Mouse (Mus musculus) gastrocnemius, postnatal 36 days (tissue): ENCODE data around the gene Mkrn1. TPM values are rescaled to one million over a fixed set of nuclear protein-coding genes. Genes with fewer than 3 reads are reported as not detected.
"Not testable (repeated sequence)": the region's sequence is repeated elsewhere in the genome, so short reads cannot be mapped to it uniquely, and the experiment has no call there.

ENCODE experiments used
- DNase-seq, 2 experiments: peaks; one replicate each; pipeline ENCODE4 v3.0.0; 2022
- intact Hi-C: fragments of 180-260 bp; cut with DNase I; formaldehyde crosslinking; loops from one replicate; pipeline ENCODE4 v1.15.1; 2025
- total RNA-seq, 2 experiments: library from RNA; stranded (reverse); gene quantifications; 2 replicates each; pipeline ENCODE4 v1.2.3; 2021

The Mkrn1 gene
- total RNA-seq, 2 experiments from 2014 or later = 15.6 to 18.4 TPM

DNA sequence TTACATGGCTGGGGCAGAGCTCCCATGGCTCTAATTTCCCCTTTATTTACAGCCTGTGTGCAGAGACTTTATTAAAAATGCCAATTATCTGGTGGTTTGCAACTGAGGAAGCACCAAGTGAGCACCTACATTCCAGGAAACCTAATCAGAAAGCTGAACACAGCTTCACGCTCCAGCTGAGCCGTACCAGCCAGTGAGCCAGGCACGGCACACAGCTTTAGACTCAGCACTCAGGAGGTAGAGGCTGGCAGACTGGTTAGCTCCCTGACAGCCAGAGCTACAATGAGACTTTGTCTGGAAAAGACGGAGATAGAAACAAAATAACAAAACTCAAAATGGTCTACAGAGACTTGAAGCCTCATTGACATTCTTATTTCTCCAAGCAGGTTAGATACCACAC lies 24.8 kb downstream of the Mkrn1 start:
- no peak for DNase-seq
- intact Hi-C loops = no loop called here

GRCm38 (mm10) chr6:39389988-39390387 lies 30.3 kb downstream of the Mkrn1 start:
- DNase-seq = no peak

GRCm38 (mm10) chr6:39381125-39381880 lies 39.0 kb downstream of the Mkrn1 start, which contains the start of gene Rab19:
Gene Rab19, plus strand, starts transcription at chr6:39381175.
- intact Hi-C loops = no loop called here
- DNase-seq = no peak

More at GRCm38 (mm10) chr6:39389988-39390387, 30.3 kb downstream of the Mkrn1 start:
- intact Hi-C loops = no loop called here

DNA sequence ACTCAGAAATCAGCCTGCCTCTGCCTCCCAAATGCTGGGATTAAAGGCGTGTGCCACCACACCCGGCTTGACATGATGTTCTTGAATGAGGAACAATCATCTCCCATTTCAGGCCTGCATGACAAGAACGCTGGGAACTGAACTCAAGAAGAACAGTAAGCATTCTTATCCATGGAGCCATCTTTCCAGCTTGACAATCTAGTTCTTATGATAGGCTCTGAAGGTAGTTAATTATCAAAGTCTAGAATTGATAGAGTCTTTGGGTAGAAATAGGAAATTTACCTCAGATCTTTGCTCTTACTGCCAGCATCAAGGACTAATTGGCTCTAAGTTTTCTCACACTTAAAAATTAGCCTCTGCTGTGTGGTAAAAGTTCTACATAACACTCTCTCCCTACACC lies 40.0 kb downstream of the Mkrn1 start:
- DNase-seq = no peak
- intact Hi-C loops = no loop called here

DNA sequence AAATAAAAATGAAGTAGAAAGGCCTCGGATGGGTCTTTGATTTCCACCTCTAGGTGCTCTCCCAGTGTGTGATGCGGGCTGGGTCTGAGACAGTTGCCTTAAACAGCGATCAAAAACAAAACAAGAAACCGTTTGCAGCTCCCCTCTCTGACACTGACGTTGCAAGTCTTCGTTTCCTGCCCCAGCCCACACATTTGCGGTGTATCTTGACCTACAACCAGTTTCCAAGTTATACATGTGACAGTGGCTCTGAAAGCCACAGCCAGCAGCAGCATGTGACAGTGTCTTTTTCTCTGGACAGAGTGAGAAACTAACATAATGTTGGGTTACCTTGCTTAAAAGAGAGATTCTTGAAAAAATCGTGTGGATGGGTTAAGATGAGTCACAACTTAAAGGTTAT lies 40.5 kb downstream of the Mkrn1 start:
- no peak for DNase-seq
- intact Hi-C loops = no loop called here

GRCm38 (mm10) chr6:39379224-39379623 lies 41.0 kb downstream of the Mkrn1 start:
- intact Hi-C loops = no loop called here
- no peak for DNase-seq

DNA sequence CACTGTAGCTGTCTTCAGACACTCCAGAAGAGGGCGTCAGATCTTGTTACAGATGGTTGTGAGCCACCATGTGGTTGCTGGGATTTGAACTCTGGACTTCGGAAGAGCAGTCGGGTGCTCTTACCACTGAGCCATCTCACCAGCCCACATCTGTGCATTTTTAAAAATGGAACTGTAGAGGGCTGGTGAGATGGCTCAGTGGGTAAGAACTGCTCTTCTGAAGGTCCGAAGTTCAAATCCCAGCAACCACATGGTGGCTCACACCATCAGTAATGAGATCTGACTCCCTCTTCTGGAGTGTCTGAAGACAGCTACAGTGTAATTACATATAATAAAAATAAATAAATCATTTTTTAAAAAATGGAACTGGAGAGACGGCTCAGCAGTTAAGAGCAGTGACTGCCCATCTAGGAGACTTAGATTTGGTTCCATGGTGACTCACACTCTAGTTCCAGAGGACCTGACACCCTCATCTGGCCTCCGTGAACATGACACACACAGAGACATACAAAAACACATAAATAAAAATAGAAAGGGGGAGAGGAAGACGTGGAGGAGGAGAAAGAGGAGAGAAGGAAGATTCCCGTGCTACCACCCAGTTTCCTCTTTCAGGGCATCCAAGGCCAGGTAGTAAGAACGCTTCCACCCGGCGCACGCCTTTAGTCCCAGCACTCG lies 42.0 kb downstream of the Mkrn1 start:
- DNase-seq, intact Hi-C loops: not testable (repeated sequence)

GRCm38 (mm10) chr6:39377311-39377827 lies 42.9 kb downstream of the Mkrn1 start, which contains the start of gene Slc37a3:
Gene Slc37a3, minus strand, starts transcription at chr6:39377675.
- DNase-seq = peak; percentile 73 to 81
- intact Hi-C loops = no loop called here

GRCm38 (mm10) chr6:39376775-39377174 lies 43.5 kb downstream of the Mkrn1 start:
- intact Hi-C loops = no loop called here
- DNase-seq = no peak

- intact Hi-C loops = no loop called here
- DNase-seq = no peak
Observed at GRCm38 (mm10) chr6:39373301-39373955, 46.8 kb downstream of the Mkrn1 start.

GRCm38 (mm10) chr6:39372727-39373126 lies 47.5 kb downstream of the Mkrn1 start:
- intact Hi-C loops = no loop called here
- peak; percentile 11 to 19 for DNase-seq

GRCm38 (mm10) chr6:39372042-39372441 lies 48.2 kb downstream of the Mkrn1 start:
- DNase-seq = no peak
- intact Hi-C loops = no loop called here

DNA sequence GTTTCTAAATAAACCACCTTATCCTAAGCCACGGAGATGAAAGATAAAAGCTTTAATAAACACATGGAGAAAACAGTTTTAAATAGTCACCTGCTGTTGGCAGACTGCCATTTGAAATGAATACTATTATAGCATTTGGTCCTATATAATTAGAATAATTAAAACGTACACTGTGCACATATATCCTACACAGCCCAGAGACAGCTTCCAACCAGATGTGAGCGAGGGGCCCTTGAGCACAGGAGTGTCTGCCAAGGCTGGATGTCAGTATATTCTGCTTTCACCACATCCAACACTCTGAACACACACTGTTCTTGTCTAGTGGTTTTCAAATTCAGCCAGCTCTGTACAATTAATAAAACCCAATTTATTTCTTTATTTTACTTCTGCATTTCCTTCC lies 50.6 kb downstream of the Mkrn1 start:
- no peak for DNase-seq
- intact Hi-C loops = no loop called here

DNA sequence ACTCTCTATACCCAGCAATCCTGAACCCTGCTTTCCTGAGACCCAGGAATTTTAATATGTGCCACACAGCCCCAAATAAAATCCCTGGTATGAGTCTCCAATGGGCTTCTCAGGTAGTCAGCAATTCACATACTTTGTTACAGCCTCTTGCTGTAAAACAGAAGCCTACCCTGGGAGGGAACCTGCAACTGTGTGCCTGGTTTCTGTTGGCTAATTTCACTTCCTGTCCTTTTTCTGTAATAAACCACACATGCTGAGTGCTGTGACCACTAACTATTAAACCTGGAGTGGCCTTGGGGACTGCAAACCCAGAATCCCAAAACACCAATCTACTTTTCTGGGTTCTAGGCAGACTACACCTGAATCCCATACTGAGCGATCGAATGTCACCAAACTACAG lies 57.6 kb downstream of the Mkrn1 start:
- intact Hi-C loops = no loop called here
- DNase-seq = no peak

DNA sequence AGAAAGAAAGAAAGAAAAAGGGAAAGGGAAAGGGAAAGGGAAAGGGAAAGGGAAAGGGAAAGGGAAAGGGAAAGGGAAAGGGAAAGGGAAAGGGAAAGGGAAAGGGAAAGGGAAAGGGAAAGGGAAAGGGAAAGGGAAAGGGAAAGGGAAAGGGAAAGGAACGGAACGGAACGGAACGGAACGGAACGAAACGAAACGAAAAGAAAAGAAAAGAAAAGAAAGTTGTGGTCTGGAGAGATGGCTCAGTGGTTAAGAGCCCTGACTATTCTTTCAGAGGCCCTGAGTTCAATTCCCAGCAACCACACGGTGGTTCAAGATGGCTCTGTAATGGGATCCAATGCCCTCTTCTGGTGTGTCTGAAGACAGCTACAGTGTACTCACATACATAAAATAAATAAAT lies 61.1 kb downstream of the Mkrn1 start:
- DNase-seq, intact Hi-C loops: not testable (repeated sequence)

DNA sequence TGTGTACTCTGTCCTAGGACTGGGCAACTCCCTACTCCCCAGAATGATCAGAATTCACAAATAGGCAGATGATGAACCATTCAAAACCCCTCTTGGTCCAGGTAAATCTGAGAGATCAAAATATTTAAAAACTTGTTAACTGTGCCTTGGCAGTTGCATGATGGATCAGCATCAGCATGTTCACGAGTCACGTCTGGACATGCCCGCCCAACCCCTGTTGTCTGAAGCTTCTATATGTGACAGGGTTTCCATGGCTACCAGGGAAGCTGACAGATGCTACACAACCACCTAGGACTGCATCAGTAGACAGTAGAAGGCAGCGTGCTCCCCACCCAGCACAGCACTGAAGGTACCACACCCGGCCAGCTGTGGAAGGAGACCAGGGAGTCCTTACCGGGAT lies 71.3 kb downstream of the Mkrn1 start:
- intact Hi-C loops = loop anchor here (5.0 kb wide), 1 partner anchor 162 kb away; no protein-coding TSS in a partner anchor
- no peak for DNase-seq

DNA sequence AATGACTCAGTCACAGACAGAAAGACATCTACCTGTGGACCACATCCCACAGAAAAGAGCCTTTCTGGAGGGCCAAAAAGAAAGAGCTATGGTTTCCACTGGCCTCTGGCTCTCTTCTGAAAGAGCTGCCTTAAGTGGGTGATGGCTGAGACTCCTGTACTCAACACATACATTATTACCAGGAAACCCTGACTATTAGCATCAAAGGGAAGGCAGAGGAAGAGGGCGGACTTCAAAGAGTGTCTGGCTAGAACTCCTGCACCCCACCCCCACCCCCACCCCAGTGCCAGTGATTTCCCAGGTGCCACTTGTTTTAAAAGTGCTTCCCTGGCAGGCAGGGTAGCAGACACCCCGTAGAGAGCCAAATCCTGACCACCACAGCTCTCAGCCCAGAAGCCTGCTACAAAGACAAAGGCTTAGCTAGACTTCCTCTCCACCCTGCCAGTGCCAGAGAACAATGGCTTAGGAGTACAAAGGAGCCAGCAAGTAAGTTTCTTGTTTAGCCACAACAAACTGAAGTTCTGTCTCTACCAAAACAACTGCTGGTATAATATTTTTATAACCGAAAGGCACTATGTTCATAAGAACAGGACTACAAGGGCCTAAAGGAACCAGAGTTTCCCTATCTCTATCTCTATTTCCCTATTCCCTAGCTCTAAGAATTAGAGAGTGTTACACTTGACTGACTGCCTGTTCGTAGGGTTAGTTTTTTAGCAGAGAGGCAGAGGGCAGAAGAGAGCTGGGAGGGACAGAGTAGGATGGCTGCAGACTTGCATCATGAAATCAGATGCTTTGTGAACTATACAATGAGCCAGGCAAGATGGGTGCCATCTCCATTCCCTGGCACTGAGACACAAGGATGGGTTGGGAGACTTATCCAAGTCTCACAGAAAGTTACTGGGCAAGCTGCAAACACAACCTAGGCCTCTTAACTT lies 72.1 kb downstream of the Mkrn1 start:
- DNase-seq = no peak
- intact Hi-C loops = loop anchor here (5.0 kb wide), 1 partner anchor 161 kb away; no protein-coding TSS in a partner anchor
